Mouse (Mus musculus): ENCODE results near the gene Zfp446. TPM values are rescaled to one million over a fixed set of nuclear protein-coding genes. Genes with fewer than 3 reads are reported as not detected.
"Not testable (repeated sequence)": the region's sequence is repeated elsewhere in the genome, so short reads cannot be mapped to it uniquely, and the experiment has no call there.

The Zfp446 gene
- polyA plus RNA-seq (2015; fragmentation: Nextera tagmentation; extraction: Ambion mirVana), result 11.2 and 13.3 TPM in 2 replicates

- no peaks in the 10 kb centered on the region for H3K9me3 ChIP-seq (replicated peaks)
- peak; percentile 99 for ATAC-seq (replicated peaks; ENCODE audit: low FRiP score)
- peaks cover 18% of the 10 kb centered on the region for H3K36me3 ChIP-seq
- peak within 1 kb of the TSS; percentile 75 for H3K4me3 ChIP-seq (replicated peaks)
- H3K27me3 ChIP-seq, result no peaks in the 10 kb centered on the region
- peak within 1 kb of the TSS; percentile 69 for H3K9ac ChIP-seq
- peak within 1 kb of the TSS; percentile 98 for H3K27ac ChIP-seq
- WGBS, result under 1% methylated on average over 49 of the region's 49 CpGs
- peaks cover 19% of the 10 kb centered on the region for H3K4me1 ChIP-seq
- H3K4me2 ChIP-seq, result peak within 1 kb of the TSS; percentile 80
Observed at GRCm38 (mm10) chr7:12977682-12978389, at the start of gene Zfp446. TSS of gene Zfp446 (plus strand) at chr7:12977848.

GRCm38 (mm10) chr7:12933615-12934140, 44.0 kb upstream of the Zfp446 start:
- ATAC-seq (replicated peaks; ENCODE audit: low FRiP score), result no peak
- Histone ChIP-seq H3K9ac (no peak overlapping the region), H3K27ac (no peak overlapping the region), H3K27me3 (0 out of 2 replicates have a peak, but pooled peaks cover 1% of the 10 kb centered on the region), H3K36me3 (no peaks in the 10 kb centered on the region), H3K4me3 (replicated peaks) (no peak overlapping the region), H3K9me3 (replicated peaks) (no peaks in the 10 kb centered on the region), H3K4me2 (no peak overlapping the region), H3K4me1 (no peaks in the 10 kb centered on the region)
- 78% methylated on average over 4 of the region's 4 CpGs for WGBS

- Histone ChIP-seq H3K27me3 (no peaks in the 10 kb centered on the region), H3K4me2 (no peak overlapping the region), H3K9me3 (replicated peaks) (no peaks in the 10 kb centered on the region), H3K4me1 (no peaks in the 10 kb centered on the region), H3K4me3 (replicated peaks) (no peak overlapping the region), H3K36me3 (no peaks in the 10 kb centered on the region), H3K9ac (no peak overlapping the region), H3K27ac (no peak overlapping the region)
- no peak for ATAC-seq (replicated peaks; ENCODE audit: low FRiP score)
- WGBS, result 80% methylated on average over 3 of the region's 3 CpGs
Observed at GRCm38 (mm10) chr7:12934808-12935207, 42.8 kb upstream of the Zfp446 start.

GRCm38 (mm10) chr7:12937254-12937803, 40.3 kb upstream of the Zfp446 start:
- H3K9ac ChIP-seq; H3K27ac ChIP-seq; H3K27me3 ChIP-seq; H3K4me1 ChIP-seq; H3K36me3 ChIP-seq; H3K9me3 ChIP-seq (replicated peaks); H3K4me3 ChIP-seq (replicated peaks); H3K4me2 ChIP-seq; ATAC-seq (replicated peaks; ENCODE audit: low FRiP score): not testable (repeated sequence)
- 89% methylated on average over 4 of the region's 4 CpGs for WGBS

GRCm38 (mm10) chr7:12940599-12940998, 37.0 kb upstream of the Zfp446 start:
- no peak overlapping the region for H3K9ac ChIP-seq
- 82% methylated on average over 4 of the region's 4 CpGs for WGBS
- ATAC-seq (replicated peaks; ENCODE audit: low FRiP score), result no peak
- no peak overlapping the region for H3K4me3 ChIP-seq (replicated peaks)
- H3K27ac ChIP-seq, result no peak overlapping the region
- no peaks in the 10 kb centered on the region for H3K27me3 ChIP-seq
- H3K36me3 ChIP-seq, result no peaks in the 10 kb centered on the region
- no peaks in the 10 kb centered on the region for H3K9me3 ChIP-seq (replicated peaks)
- H3K4me2 ChIP-seq, result no peak overlapping the region
- H3K4me1 ChIP-seq, result no peaks in the 10 kb centered on the region

- Histone ChIP-seq H3K4me2 (no peak overlapping the region), H3K9me3 (replicated peaks) (no peaks in the 10 kb centered on the region), H3K36me3 (no peaks in the 10 kb centered on the region), H3K27ac (no peak overlapping the region), H3K27me3 (0 out of 2 replicates have a peak, but pooled peaks cover 2% of the 10 kb centered on the region), H3K9ac (no peak overlapping the region), H3K4me1 (no peaks in the 10 kb centered on the region), H3K4me3 (replicated peaks) (no peak overlapping the region)
- no peak for ATAC-seq (replicated peaks; ENCODE audit: low FRiP score)
Observed at GRCm38 (mm10) chr7:12943488-12943887, 34.2 kb upstream of the Zfp446 start.

GRCm38 (mm10) chr7:12949032-12949871, 28.4 kb upstream of the Zfp446 start:
- Histone ChIP-seq H3K4me3 (replicated peaks) (peak overlapping the region; percentile 53), H3K9me3 (replicated peaks) (no peaks in the 10 kb centered on the region), H3K27ac (peak overlapping the region; percentile 89), H3K4me2 (peak overlapping the region; percentile 84), H3K4me1 (peaks cover 12% of the 10 kb centered on the region), H3K9ac (peak overlapping the region; percentile 59), H3K27me3 (0 out of 2 replicates have a peak, but pooled peaks cover 2% of the 10 kb centered on the region), H3K36me3 (no peaks in the 10 kb centered on the region)
- WGBS, result 9% methylated on average over 35 of the region's 35 CpGs
- peak; percentile 98 for ATAC-seq (replicated peaks; ENCODE audit: low FRiP score)

- H3K4me2 ChIP-seq, result peak overlapping the region; percentile 84
- H3K27ac ChIP-seq, result peak overlapping the region; percentile 89
- no peaks in the 10 kb centered on the region for H3K9me3 ChIP-seq (replicated peaks)
- no peaks in the 10 kb centered on the region for H3K36me3 ChIP-seq
- ATAC-seq (replicated peaks; ENCODE audit: low FRiP score), result no peak; the same call in 1 of the 2 replicates
- peak overlapping the region; percentile 59 for H3K9ac ChIP-seq
- H3K27me3 ChIP-seq, result 0 out of 2 replicates have a peak, but pooled peaks cover 2% of the 10 kb centered on the region
- peaks cover 12% of the 10 kb centered on the region for H3K4me1 ChIP-seq
- peak overlapping the region; percentile 53 for H3K4me3 ChIP-seq (replicated peaks)
- 2% methylated on average over 16 of the region's 16 CpGs for WGBS
Observed at GRCm38 (mm10) chr7:12949872-12950229, 27.8 kb upstream of the Zfp446 start.

- no peaks in the 10 kb centered on the region for H3K9me3 ChIP-seq (replicated peaks)
- no peaks in the 10 kb centered on the region for H3K36me3 ChIP-seq
- H3K27ac ChIP-seq, result no peak overlapping the region
- H3K4me3 ChIP-seq (replicated peaks), result no peak overlapping the region
- no peak for ATAC-seq (replicated peaks; ENCODE audit: low FRiP score)
- no peak overlapping the region for H3K9ac ChIP-seq
- 51% methylated on average over 3 of the region's 3 CpGs for WGBS
- no peak overlapping the region for H3K4me2 ChIP-seq
- H3K4me1 ChIP-seq, result peaks cover 4% of the 10 kb centered on the region
- no peaks in the 10 kb centered on the region for H3K27me3 ChIP-seq
Observed at GRCm38 (mm10) chr7:12954896-12955295, 22.8 kb upstream of the Zfp446 start.

- Histone ChIP-seq H3K9ac (no peak overlapping the region), H3K9me3 (replicated peaks) (no peaks in the 10 kb centered on the region), H3K4me3 (replicated peaks) (no peak overlapping the region), H3K27ac (no peak overlapping the region), H3K4me1 (peaks cover 3% of the 10 kb centered on the region; the same call in 1 of the 2 replicates), H3K27me3 (no peaks in the 10 kb centered on the region), H3K36me3 (no peaks in the 10 kb centered on the region), H3K4me2 (no peak overlapping the region)
- 74% methylated on average over 5 of the region's 5 CpGs for WGBS
- no peak for ATAC-seq (replicated peaks; ENCODE audit: low FRiP score)
Observed at GRCm38 (mm10) chr7:12957511-12957910, 20.1 kb upstream of the Zfp446 start.

GRCm38 (mm10) chr7:12958948-12959347, 18.7 kb upstream of the Zfp446 start:
- 74% methylated on average over 4 of the region's 4 CpGs for WGBS
- Histone ChIP-seq H3K36me3 (no peaks in the 10 kb centered on the region), H3K4me3 (replicated peaks) (no peak overlapping the region), H3K27me3 (no peaks in the 10 kb centered on the region), H3K9me3 (replicated peaks) (no peaks in the 10 kb centered on the region), H3K4me1 (peaks cover 3% of the 10 kb centered on the region; the same call in 1 of the 2 replicates), H3K27ac (no peak overlapping the region), H3K4me2 (no peak overlapping the region), H3K9ac (no peak overlapping the region)
- no peak for ATAC-seq (replicated peaks; ENCODE audit: low FRiP score)

GRCm38 (mm10) chr7:12959718-12960117, 17.9 kb upstream of the Zfp446 start:
- no peak for ATAC-seq (replicated peaks; ENCODE audit: low FRiP score)
- 31% methylated on average over 4 of the region's 4 CpGs for WGBS

More at GRCm38 (mm10) chr7:12959718-12960117, 17.9 kb upstream of the Zfp446 start:
- no peak overlapping the region for H3K9ac ChIP-seq
- H3K4me2 ChIP-seq, result no peak overlapping the region
- H3K9me3 ChIP-seq (replicated peaks), result no peaks in the 10 kb centered on the region
- no peak overlapping the region for H3K27ac ChIP-seq
- H3K27me3 ChIP-seq, result no peaks in the 10 kb centered on the region
- H3K36me3 ChIP-seq, result no peaks in the 10 kb centered on the region
- peaks cover 3% of the 10 kb centered on the region; the same call in 1 of the 2 replicates for H3K4me1 ChIP-seq
- no peak overlapping the region for H3K4me3 ChIP-seq (replicated peaks)

Measured in kidney, embryonic 15.5 days (tissue).